Mouse (Mus musculus) midbrain, embryonic 11.5 days (tissue): Measurements from ENCODE around the gene Adgrg7. TPM values are rescaled to one million over a fixed set of nuclear protein-coding genes. Genes with fewer than 3 reads are reported as not detected.

Experiments used
- ATAC-seq: fragments of 200-750 bp; cut with Nextera tagmentation; 2 replicates; pipeline ENCODE4 v1.8.0; 2017; ENCODE audit warnings: moderate TSS enrichment, moderate library complexity; ENCODE audit not compliant: low FRiP score
- DNase-seq: peaks from one replicate; pipeline ENCODE4 v3.0.0; 2015; ENCODE audit warnings: low spot score; ENCODE audit errors: missing footprints
- H3K27ac ChIP-seq: fragments of 300-500 bp; sonication (generic); 2 replicates; pipeline ENCODE4 v1.5.1; 2014; ENCODE audit warnings: low read depth, low read length
- H3K27me3 ChIP-seq: fragments of 300-500 bp; sonication (generic); 2 replicates; pipeline ENCODE4 v1.6.1; 2014; ENCODE audit warnings: mild to moderate bottlenecking, low read length, moderate library complexity, mixed read lengths; ENCODE audit not compliant: control insufficient read depth, insufficient read depth
- H3K36me3 ChIP-seq: fragments of 300-500 bp; sonication (generic); 2 replicates; pipeline ENCODE4 v1.6.1; 2014; ENCODE audit warnings: mild to moderate bottlenecking, low read length, moderate library complexity, mixed read lengths; ENCODE audit not compliant: control insufficient read depth, insufficient read depth
- H3K4me1 ChIP-seq: fragments of 300-500 bp; sonication (generic); 2 replicates; pipeline ENCODE4 v1.6.1; 2014; ENCODE audit warnings: low read length; ENCODE audit not compliant: control insufficient read depth, insufficient read depth
- H3K4me2 ChIP-seq: fragments of 300-500 bp; sonication (generic); 2 replicates; pipeline ENCODE4 v1.6.1; 2014; ENCODE audit warnings: mild to moderate bottlenecking, moderate library complexity
- H3K4me3 ChIP-seq: fragments of 300-500 bp; sonication (generic); 2 replicates; pipeline ENCODE4 v1.5.1; 2014; ENCODE audit warnings: low read depth, low read length
- H3K9ac ChIP-seq: fragments of 300-500 bp; sonication (generic); 2 replicates; pipeline ENCODE4 v1.6.1; 2014; ENCODE audit warnings: low read length
- H3K9me3 ChIP-seq: fragments of 300-500 bp; sonication (generic); 2 replicates; pipeline ENCODE4 v1.6.1; 2016; ENCODE audit warnings: low read length; ENCODE audit not compliant: control insufficient read depth
- WGBS: fragments of 180-500 bp; shearing (Covaris S2); extraction: QIAGEN DNeasy Blood & Tissue Kit; methylation state at CpG from one replicate; pipeline ENCODE4 v1.1.7; 2014; 5-methylcytosine and 5-hydroxymethylcytosine counted together
- polyA plus RNA-seq: library from polyadenylated mRNA; unstranded; fragments of >200 nt; fragmentation: Nextera tagmentation; extraction: Ambion mirVana; gene quantifications from 2 replicates; pipeline ENCODE4 v1.2.1, GENCODE M21; 2014

Gene Adgrg7
- polyA plus RNA-seq, 1 experiment from 2014 or later, result not detected

GRCm38 (mm10) chr16:56681010-56681645 is 114.5 kb downstream of the Adgrg7 start:
- Histone ChIP-seq H3K4me1 (no peaks in the 10 kb centered on the region; the same call in 1 of the 2 replicates), H3K36me3 (no peaks in the 10 kb centered on the region), H3K27ac (no peak overlapping the region), H3K4me3 (no peak overlapping the region), H3K9me3 (no peaks in the 10 kb centered on the region), H3K4me2 (no peak overlapping the region), H3K27me3 (no peaks in the 10 kb centered on the region), H3K9ac (no peak overlapping the region)
- ATAC-seq (peak; percentile 57), DNase-seq (no peak)
- 65% methylated on average over 8 of the region's 8 CpGs for WGBS

GRCm38 (mm10) chr16:56677146-56677545 is 118.5 kb downstream of the Adgrg7 start:
- Histone ChIP-seq H3K4me2 (no peak overlapping the region), H3K4me1 (no peaks in the 10 kb centered on the region; the same call in 1 of the 2 replicates), H3K9ac (no peak overlapping the region), H3K27me3 (no peaks in the 10 kb centered on the region), H3K36me3 (no peaks in the 10 kb centered on the region), H3K9me3 (no peaks in the 10 kb centered on the region), H3K4me3 (no peak overlapping the region), H3K27ac (no peak overlapping the region)
- no peak for DNase-seq
- 65% methylated on average over 4 of the region's 4 CpGs for WGBS
- no peak for ATAC-seq

Other genes starting within 250 kb of the Adgrg7 start
- 248 and 257 TPM in 2 replicates for gene Tfg, start 78.4 kb downstream of the Adgrg7 start, polyA plus RNA-seq
- 9.5 and 11.6 TPM in 2 replicates for gene Tmem45a, start 90.3 kb upstream of the Adgrg7 start, polyA plus RNA-seq
- gene Lnp1, start 132.2 kb upstream of the Adgrg7 start, polyA plus RNA-seq, result not detected in 2 replicates